Mouse (Mus musculus) cerebellum, adult 2 months (tissue): ENCODE data around the gene Timm8b.

ENCODE experiments used
- CTCF ChIP-seq: fragments of 200-500 bp; IDR thresholded peaks from 2 replicates; pipeline ENCODE4 v1.5.1; 2011; ENCODE audit warnings: low read depth, mild to moderate bottlenecking, control low read depth, low read length, moderate library complexity, borderline replicate concordance; ENCODE audit not compliant: insufficient read depth
- POLR2A ChIP-seq: fragments of 200-500 bp; IDR thresholded peaks from 2 replicates; pipeline ENCODE4 v1.6.1; 2011; ENCODE audit warnings: low read length, control low read depth, borderline replicate concordance; ENCODE audit not compliant: insufficient read depth

GRCm38 (mm10) chr9:50616161-50616560, 12.5 kb downstream of the Timm8b start:
- TF ChIP-seq CTCF, result no peak
- TF ChIP-seq POLR2A, result no peak
